28 mouse cellular contexts compared by ENCODE assay signal in the genomic region with DNA sequence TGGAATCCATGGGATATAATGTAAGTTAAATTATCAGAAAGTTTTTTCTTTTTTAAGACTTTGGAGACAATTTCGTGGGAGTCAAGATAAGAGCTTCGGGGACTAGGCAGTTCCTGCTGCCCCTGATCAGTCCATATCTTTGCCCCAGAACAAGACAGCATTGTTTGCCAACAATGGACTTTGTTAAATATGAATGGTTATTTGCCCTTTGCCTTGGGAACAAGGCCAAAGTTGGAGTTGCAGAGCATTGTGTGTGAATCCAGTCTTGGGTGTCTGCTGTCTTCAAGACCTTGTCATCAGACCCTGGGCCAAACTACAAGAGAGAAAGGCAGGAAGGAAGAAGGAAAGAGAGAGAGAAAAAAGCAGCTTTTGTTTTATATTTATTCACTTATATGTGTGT. TPM values are rescaled to one million over a fixed set of nuclear protein-coding genes. Genes with fewer than 3 reads are reported as not detected.
"Had no signal": no experiment of that assay in that cellular context is flagged by ENCODE, and none has a peak within 500 bp of the region (broad histone marks: within the 10 kb centered on the region; RNA-seq: fewer than 3 reads in every experiment).

No protein-coding gene starts in this region.

- H3K4me3 ChIP-seq: heart, embryonic 10.5 days; heart, embryonic 13.5 days; heart, embryonic 15.5 days; hindbrain, embryonic 13.5 days; hindbrain, embryonic 15.5 days; kidney, embryonic 15.5 days; limb, embryonic 13.5 days; limb, embryonic 15.5 days; liver, embryonic 13.5 days had no signal

- H3K9ac ChIP-seq: heart, embryonic 13.5 days; heart, embryonic 15.5 days; hindbrain, embryonic 13.5 days; hindbrain, embryonic 15.5 days; kidney, embryonic 15.5 days; limb, embryonic 13.5 days; limb, embryonic 15.5 days; liver, embryonic 13.5 days had no signal

- H3K9me3 ChIP-seq: heart, embryonic 10.5 days; heart, embryonic 13.5 days; heart, embryonic 15.5 days; hindbrain, embryonic 13.5 days; hindbrain, embryonic 15.5 days; kidney, embryonic 15.5 days; limb, embryonic 13.5 days; limb, embryonic 15.5 days; liver, embryonic 13.5 days had no signal

- H3K27ac ChIP-seq: heart, embryonic 10.5 days; heart, embryonic 13.5 days; heart, embryonic 15.5 days; hindbrain, embryonic 13.5 days; hindbrain, embryonic 15.5 days; hindbrain, postnatal 0 days; kidney, embryonic 15.5 days; kidney, postnatal 0 days; limb, embryonic 13.5 days; limb, embryonic 15.5 days; liver, embryonic 13.5 days had no signal

- H3K27me3 ChIP-seq: hindbrain, embryonic 13.5 days; hindbrain, embryonic 15.5 days; kidney, embryonic 15.5 days had no signal

- H3K36me3 ChIP-seq: heart, embryonic 10.5 days; heart, embryonic 13.5 days; heart, embryonic 15.5 days; hindbrain, embryonic 13.5 days; hindbrain, embryonic 15.5 days; kidney, embryonic 15.5 days; limb, embryonic 13.5 days; limb, embryonic 15.5 days; liver, embryonic 13.5 days had no signal

- DNase-seq: gastrocnemius, postnatal 10 days; gastrocnemius, postnatal 25 days; heart, adult 18-20 months; heart, postnatal 14 days; heart, postnatal 36 days; kidney, adult 11 months; kidney, adult 2 months; kidney, adult 9 months; kidney, postnatal 14 days; kidney, postnatal 36 days; layer of hippocampus, adult 9-11 months; layer of hippocampus, postnatal 36 days; left cerebral cortex, postnatal 4 days; liver, embryonic 13.5 days had no signal

- ATAC-seq: hindbrain, postnatal 0 days; intestine, embryonic 16.5 days had no signal

- H3K4me2 ChIP-seq: heart, embryonic 13.5 days; heart, embryonic 15.5 days; hindbrain, embryonic 13.5 days; hindbrain, embryonic 15.5 days; kidney, embryonic 15.5 days; limb, embryonic 13.5 days; limb, embryonic 15.5 days; liver, embryonic 11.5 days; liver, embryonic 13.5 days had no signal

RNA-seq across cellular contexts. Expression of gene Tlr9, which starts 55.7 kb away (rescaled TPM):
- polyA plus RNA-seq: heart, embryonic 10.5 days; heart, embryonic 13.5 days; hindbrain, embryonic 11.5 days; limb, embryonic 11.5 days; liver, embryonic 11.5 days had no signal
